Mouse (Mus musculus) stomach, postnatal 0 days (tissue): Measurements from ENCODE around the gene Nox4.

Source experiments
- CTCF ChIP-seq: IDR thresholded peaks from 2 replicates; pipeline ENCODE4 v1.5.1; 2016; ENCODE audit warnings: antibody characterized with exemption, low read depth, mild to moderate bottlenecking, moderate library complexity
- EP300 ChIP-seq: optimal IDR thresholded peaks from 2 replicates; pipeline ENCODE3; 2016; ENCODE audit warnings: antibody characterized with exemption

GRCm38 (mm10) chr7:87246580-87246934, 661 bp downstream of the Nox4 start:
- TF ChIP-seq CTCF (peak; percentile 38; the same call in 1 of the 2 replicates), EP300 (no peak)
